Mouse (Mus musculus): ENCODE measurements around the gene Osbpl5. TPM values are rescaled to one million over a fixed set of nuclear protein-coding genes. Genes with fewer than 3 reads are reported as not detected.
"Not testable (repeated sequence)": the region's sequence is repeated elsewhere in the genome, so short reads cannot be mapped to it uniquely, and the experiment has no call there.

The Osbpl5 gene
- polyA plus RNA-seq, 1 experiment from 2014 or later, result 32.1 TPM

DNA sequence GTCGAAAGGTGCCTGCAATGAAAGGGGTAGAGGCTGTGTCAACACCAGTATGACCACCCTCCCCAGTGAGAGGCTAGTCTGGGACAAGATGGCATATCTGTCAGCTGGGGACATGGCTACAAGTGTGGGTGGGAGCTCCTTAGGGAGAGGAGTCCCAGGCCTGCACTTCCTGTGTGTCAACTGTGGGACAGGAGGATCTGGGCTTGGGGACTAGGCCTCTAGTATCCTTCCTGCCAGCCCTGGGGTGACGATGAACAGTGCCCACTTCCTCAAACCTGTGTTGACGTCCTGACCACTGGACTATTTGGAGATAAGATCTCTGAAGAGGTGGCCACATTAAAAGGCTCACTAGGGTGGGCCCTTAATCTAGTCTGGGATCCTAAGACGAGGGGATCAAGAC lies 66.8 kb downstream of the Osbpl5 start:
- H3K36me3 ChIP-seq, result peaks cover 72% of the 10 kb centered on the region
- H3K27ac ChIP-seq, result no peak overlapping the region
- peaks cover 5% of the 10 kb centered on the region; the same call in 1 of the 2 replicates for H3K4me1 ChIP-seq
- H3K9me3 ChIP-seq (replicated peaks), result no peaks in the 10 kb centered on the region
- H3K4me2 ChIP-seq (replicated peaks), result no peak overlapping the region
- no peak overlapping the region for H3K9ac ChIP-seq
- H3K27me3 ChIP-seq, result peaks cover 6% of the 10 kb centered on the region; the same call in 1 of the 2 replicates
- H3K4me3 ChIP-seq, result no peak overlapping the region
- ATAC-seq (ENCODE audit: low FRiP score), result no peak
- 79% methylated on average over 4 of the region's 4 CpGs for WGBS

DNA sequence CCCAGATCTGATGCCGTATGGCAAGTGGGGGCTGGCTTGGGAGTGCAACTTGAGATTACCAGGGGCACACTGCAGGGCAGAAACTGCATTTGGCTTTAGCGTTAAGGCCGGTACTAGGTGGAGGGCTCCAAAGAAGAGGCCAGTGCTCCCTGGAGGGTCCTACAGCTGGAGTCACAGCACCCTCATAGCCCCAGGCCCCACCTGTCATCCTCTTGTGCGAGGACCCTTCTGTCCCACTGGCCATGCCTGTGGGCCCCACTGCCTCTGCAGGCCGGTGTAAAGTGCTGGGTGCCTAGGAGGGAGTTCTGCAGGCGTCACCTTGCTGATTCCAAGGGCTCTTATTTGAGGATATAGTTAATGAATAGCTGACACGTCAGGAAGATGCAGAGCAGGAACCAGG lies 67.3 kb downstream of the Osbpl5 start:
- 82% methylated on average over 7 of the region's 7 CpGs for WGBS
- no peak overlapping the region for H3K9ac ChIP-seq
- H3K27me3 ChIP-seq, result peaks cover 6% of the 10 kb centered on the region; the same call in 1 of the 2 replicates
- no peak for ATAC-seq (ENCODE audit: low FRiP score)
- H3K36me3 ChIP-seq, result peaks cover 68% of the 10 kb centered on the region
- no peaks in the 10 kb centered on the region for H3K9me3 ChIP-seq (replicated peaks)
- no peak overlapping the region for H3K4me2 ChIP-seq (replicated peaks)
- no peak overlapping the region for H3K4me3 ChIP-seq
- no peak overlapping the region for H3K27ac ChIP-seq
- H3K4me1 ChIP-seq, result peaks cover 5% of the 10 kb centered on the region; the same call in 1 of the 2 replicates

DNA sequence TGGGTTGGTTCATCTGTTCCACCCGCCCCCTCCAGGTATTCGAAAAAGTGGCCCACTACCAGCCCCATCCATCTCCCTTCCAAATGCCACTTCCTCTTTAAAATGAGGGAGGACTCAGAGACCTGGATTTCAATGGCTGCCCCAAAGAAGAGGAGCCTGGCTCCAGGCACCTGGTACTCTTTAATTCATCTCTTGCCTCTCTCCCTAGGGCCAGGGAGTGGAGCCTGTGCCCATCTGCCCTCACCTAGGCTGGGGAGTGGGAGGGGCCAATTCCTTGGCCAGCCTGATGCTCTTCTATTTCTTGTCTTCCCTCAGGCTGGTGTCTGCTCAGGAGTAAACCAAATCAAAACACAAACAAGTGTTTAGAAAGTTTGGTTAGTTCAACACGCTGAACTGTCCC lies 70.1 kb downstream of the Osbpl5 start:
- not testable (repeated sequence) for H3K4me1 ChIP-seq; H3K27me3 ChIP-seq; H3K9ac ChIP-seq; ATAC-seq (ENCODE audit: low FRiP score); H3K4me2 ChIP-seq (replicated peaks); H3K9me3 ChIP-seq (replicated peaks); H3K27ac ChIP-seq; H3K4me3 ChIP-seq
- peaks cover 40% of the 10 kb centered on the region for H3K36me3 ChIP-seq
- 83% methylated on average over 3 of the region's 3 CpGs for WGBS

GRCm38 (mm10) chr7:143686191-143686590 lies 70.6 kb downstream of the Osbpl5 start:
- not testable (repeated sequence) for H3K4me3 ChIP-seq; H3K9me3 ChIP-seq (replicated peaks); H3K9ac ChIP-seq; H3K4me2 ChIP-seq (replicated peaks); ATAC-seq (ENCODE audit: low FRiP score); H3K27ac ChIP-seq; H3K4me1 ChIP-seq; H3K27me3 ChIP-seq
- H3K36me3 ChIP-seq, result peaks cover 35% of the 10 kb centered on the region
- 62% methylated on average over 4 of the region's 4 CpGs for WGBS

GRCm38 (mm10) chr7:143685359-143686067 lies 71.3 kb downstream of the Osbpl5 start, which contains the start of gene Tnfrsf23:
Gene Tnfrsf23, minus strand, starts transcription at chr7:143685872.
- Histone ChIP-seq H3K4me2 (replicated peaks) (peak within 1 kb of the TSS; percentile 73), H3K9ac (no peak within 1 kb of the TSS)
- WGBS, result 5% methylated on average over 35 of the region's 35 CpGs

DNA sequence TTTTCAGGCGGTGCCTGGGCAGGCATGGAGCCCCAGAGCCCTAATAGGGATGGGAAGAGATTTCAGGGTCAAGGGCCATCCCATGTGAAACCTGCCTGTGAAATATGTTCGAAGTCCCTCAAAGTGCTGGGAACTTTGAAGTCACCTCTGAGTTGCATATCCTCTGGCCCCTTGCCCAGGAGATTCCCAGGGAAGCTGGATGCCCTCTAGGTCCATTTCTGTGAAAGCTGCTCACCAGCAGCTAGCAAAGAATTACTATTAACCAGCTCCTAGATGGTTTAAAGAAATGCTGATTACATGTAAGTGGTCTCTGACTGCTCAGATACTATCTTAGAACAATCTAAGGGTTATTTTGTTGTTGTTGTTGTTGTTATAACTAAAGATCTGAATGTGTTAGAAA lies 72.2 kb downstream of the Osbpl5 start:
- H3K27me3 ChIP-seq; H3K4me2 ChIP-seq (replicated peaks); H3K9me3 ChIP-seq (replicated peaks); H3K27ac ChIP-seq; ATAC-seq (ENCODE audit: low FRiP score); H3K4me3 ChIP-seq; H3K9ac ChIP-seq; H3K4me1 ChIP-seq: not testable (repeated sequence)
- WGBS, result 86% methylated on average over 1 of the region's 2 CpGs
- H3K36me3 ChIP-seq, result peaks cover 21% of the 10 kb centered on the region

More at GRCm38 (mm10) chr7:143685359-143686067, 71.3 kb downstream of the Osbpl5 start, which contains the start of gene Tnfrsf23:
- peak; percentile 85 for ATAC-seq (ENCODE audit: low FRiP score)
- Histone ChIP-seq H3K4me1 (peaks cover 5% of the 10 kb centered on the region; the same call in 1 of the 2 replicates), H3K4me3 (peak within 1 kb of the TSS; percentile 36), H3K27ac (no peak within 1 kb of the TSS), H3K36me3 (peaks cover 29% of the 10 kb centered on the region), H3K9me3 (replicated peaks) (no peaks in the 10 kb centered on the region), H3K27me3 (peaks cover 6% of the 10 kb centered on the region; the same call in 1 of the 2 replicates)

- peaks cover 5% of the 10 kb centered on the region; the same call in 1 of the 2 replicates for H3K4me1 ChIP-seq
These were observed 75.2 kb downstream of the Osbpl5 start for GRCm38 (mm10) chr7:143681566-143681965.

DNA sequence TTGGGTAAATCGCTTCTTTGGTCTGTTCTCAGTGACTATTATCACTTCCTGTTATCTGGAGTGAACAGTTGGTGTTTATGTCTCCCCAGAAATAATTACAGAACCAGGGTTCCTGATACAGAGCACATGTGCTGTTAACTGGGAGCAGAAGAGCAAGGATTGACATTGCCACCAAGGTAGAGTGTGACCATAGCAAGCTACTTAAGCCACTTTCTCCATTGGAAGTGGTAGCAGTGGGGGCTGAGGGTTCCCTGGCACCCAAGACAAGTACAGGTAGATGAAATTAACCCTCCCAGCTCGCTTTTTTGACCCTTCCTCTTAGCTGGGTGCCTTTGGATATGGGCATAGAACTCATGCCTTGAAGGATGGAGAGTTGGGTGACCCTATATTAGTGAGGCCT lies 75.9 kb downstream of the Osbpl5 start:
- 54% methylated on average over 2 of the region's 2 CpGs for WGBS

More at GRCm38 (mm10) chr7:143681566-143681965, 75.2 kb downstream of the Osbpl5 start:
- H3K9ac ChIP-seq, result no peak overlapping the region
- H3K4me2 ChIP-seq (replicated peaks), result no peak overlapping the region
- WGBS, result 83% methylated on average over 1 of the region's 1 CpGs
- no peaks in the 10 kb centered on the region for H3K36me3 ChIP-seq
- H3K27me3 ChIP-seq, result peaks cover 6% of the 10 kb centered on the region; the same call in 1 of the 2 replicates
- no peak for ATAC-seq (ENCODE audit: low FRiP score)
- H3K9me3 ChIP-seq (replicated peaks), result no peaks in the 10 kb centered on the region
- H3K4me3 ChIP-seq, result no peak overlapping the region
- no peak overlapping the region for H3K27ac ChIP-seq

DNA sequence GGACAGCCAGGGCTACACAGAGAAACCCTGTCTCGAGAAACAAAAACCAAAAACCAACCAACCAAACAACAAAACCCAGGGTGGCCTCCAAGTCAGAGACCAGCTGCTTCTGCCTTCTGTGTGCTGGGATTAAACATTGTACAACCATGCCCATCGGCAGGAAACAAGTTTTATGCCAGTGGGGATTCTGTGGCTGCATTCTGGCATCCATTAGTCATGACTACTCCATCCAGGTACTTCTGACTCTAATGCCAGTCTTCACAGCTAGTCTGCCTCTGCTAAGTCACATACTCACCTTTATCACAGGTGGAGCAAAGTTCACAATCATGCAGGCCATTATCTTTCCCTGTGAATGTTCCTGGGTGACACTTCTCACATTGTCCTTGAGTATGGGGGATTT lies 77.1 kb downstream of the Osbpl5 start:
- not testable (repeated sequence) for H3K36me3 ChIP-seq; H3K4me1 ChIP-seq; H3K27me3 ChIP-seq; H3K9me3 ChIP-seq (replicated peaks); H3K9ac ChIP-seq; H3K4me2 ChIP-seq (replicated peaks); H3K4me3 ChIP-seq; ATAC-seq (ENCODE audit: low FRiP score); H3K27ac ChIP-seq
- WGBS, result 80% methylated on average over 2 of the region's 2 CpGs

More for the DNA sequence above, 75.9 kb downstream of the Osbpl5 start:
- not testable (repeated sequence) for H3K9ac ChIP-seq; H3K27ac ChIP-seq; H3K27me3 ChIP-seq; H3K36me3 ChIP-seq; H3K4me2 ChIP-seq (replicated peaks); H3K9me3 ChIP-seq (replicated peaks); H3K4me1 ChIP-seq; H3K4me3 ChIP-seq; ATAC-seq (ENCODE audit: low FRiP score)

GRCm38 (mm10) chr7:143666427-143667311 lies 90.1 kb downstream of the Osbpl5 start:
- Histone ChIP-seq H3K27ac (no peak overlapping the region), H3K27me3 (no peaks in the 10 kb centered on the region), H3K9me3 (replicated peaks) (no peaks in the 10 kb centered on the region), H3K9ac (no peak overlapping the region), H3K4me2 (replicated peaks) (no peak overlapping the region), H3K4me3 (no peak overlapping the region), H3K4me1 (no peaks in the 10 kb centered on the region), H3K36me3 (no peaks in the 10 kb centered on the region)
- no peak for ATAC-seq (ENCODE audit: low FRiP score)

DNA sequence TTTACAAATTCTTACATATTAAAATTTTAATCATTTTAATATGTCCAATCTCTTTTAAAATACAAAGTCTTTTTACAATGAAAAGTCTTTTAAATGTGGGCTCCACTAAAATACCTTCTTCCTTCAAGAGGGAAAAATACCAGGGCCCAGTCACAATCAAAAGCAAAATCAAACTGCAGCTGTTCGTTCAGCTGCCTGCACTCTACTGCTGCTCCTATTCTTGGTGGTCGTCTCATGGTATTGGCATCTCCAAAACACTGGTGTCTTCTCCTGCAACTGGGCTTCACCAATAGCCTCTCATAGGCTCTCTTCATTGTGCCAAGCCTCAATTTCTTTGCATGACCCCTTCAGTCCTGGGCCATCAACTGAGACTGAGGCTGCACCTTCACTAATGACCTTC lies 93.3 kb downstream of the Osbpl5 start:
- WGBS, result 91% methylated on average over 2 of the region's 2 CpGs
- Histone ChIP-seq H3K36me3 (no peaks in the 10 kb centered on the region), H3K27me3 (no peaks in the 10 kb centered on the region), H3K4me2 (replicated peaks) (no peak overlapping the region), H3K9me3 (replicated peaks) (no peaks in the 10 kb centered on the region), H3K9ac (no peak overlapping the region), H3K4me1 (no peaks in the 10 kb centered on the region), H3K4me3 (no peak overlapping the region), H3K27ac (no peak overlapping the region)
- no peak for ATAC-seq (ENCODE audit: low FRiP score)

DNA sequence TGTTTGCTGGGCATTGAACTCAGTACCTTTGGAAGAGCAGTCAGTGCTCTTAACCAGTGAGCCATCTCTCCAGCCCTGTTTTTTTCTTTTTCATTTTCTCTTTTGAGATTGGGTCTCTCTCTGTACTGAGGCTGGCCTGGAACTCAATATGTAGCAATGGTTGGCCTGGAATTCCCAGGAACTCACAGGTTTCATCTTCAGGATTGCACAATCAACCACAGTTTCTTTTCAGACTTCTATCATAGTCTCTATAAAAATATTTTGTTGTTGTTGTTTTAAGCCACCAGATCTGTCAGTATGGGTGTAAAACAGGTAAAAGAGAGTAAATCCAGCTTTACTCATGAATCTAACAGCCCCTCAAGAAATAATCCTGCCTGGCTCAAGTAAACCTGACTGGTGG lies 96.0 kb downstream of the Osbpl5 start:
- Histone ChIP-seq H3K4me1 (no peaks in the 10 kb centered on the region), H3K27me3 (no peaks in the 10 kb centered on the region), H3K4me2 (replicated peaks) (no peak overlapping the region)

More for the DNA sequence above, 96.0 kb downstream of the Osbpl5 start:
- Histone ChIP-seq H3K9ac (no peak overlapping the region), H3K4me3 (no peak overlapping the region), H3K9me3 (replicated peaks) (no peaks in the 10 kb centered on the region), H3K27ac (no peak overlapping the region), H3K36me3 (no peaks in the 10 kb centered on the region)
- ATAC-seq (ENCODE audit: low FRiP score), result no peak

All from hindbrain, embryonic 12.5 days (tissue).